Mouse (Mus musculus): Measurements from ENCODE around the gene Ccdc175. TPM values are rescaled to one million over a fixed set of nuclear protein-coding genes. Genes with fewer than 3 reads are reported as not detected.

The Ccdc175 gene
- polyA plus RNA-seq, 1 experiment from 2014 or later: 0.09 TPM

GRCm38 (mm10) chr12:72052571-72052970 lies 132.3 kb downstream of the Ccdc175 start:
- Histone ChIP-seq H3K36me3 (ENCODE audit: insufficient read depth, low read length) (no peaks in the 10 kb centered on the region), H3K9me3 (replicated peaks; ENCODE audit: low read length) (no peaks in the 10 kb centered on the region), H3K9ac (ENCODE audit: low read depth, low read length) (no peak overlapping the region), H3K27ac (no peak overlapping the region), H3K27me3 (ENCODE audit: insufficient read depth, low read length) (no peaks in the 10 kb centered on the region), H3K4me3 (replicated peaks; ENCODE audit: low read depth, low read length) (no peak overlapping the region), H3K4me2 (ENCODE audit: low read length) (no peak overlapping the region), H3K4me1 (replicated peaks; ENCODE audit: insufficient read depth, low read length) (no peaks in the 10 kb centered on the region)
- no peak for TF ChIP-seq CTCF (IDR thresholded peaks at IDR 0.05; ENCODE audit: low read depth)
- no peak for DNase-seq (ENCODE audit: low spot score)
- 78% methylated on average over 6 of the region's 6 CpGs for WGBS
- ATAC-seq (replicated peaks; ENCODE audit: low FRiP score, low read depth): no peak

Small RNAs within 50 kb of the gene (microRNA-seq; reads per million reads assigned to microRNA genes)
- not detected for gene Gm24466

Other genes starting within 250 kb of the Ccdc175 start
- gene Gpr135, start 113.9 kb downstream of the Ccdc175 start, polyA plus RNA-seq (2015; fragmentation: Nextera tagmentation; extraction: Ambion mirVana): 2.2 and 2.3 TPM in 2 replicates
- 38.9 and 39.5 TPM in 2 replicates for gene L3hypdh, start 99.6 kb downstream of the Ccdc175 start, polyA plus RNA-seq (2015; fragmentation: Nextera tagmentation; extraction: Ambion mirVana)
- gene Jkamp, start 99.4 kb downstream of the Ccdc175 start, polyA plus RNA-seq (2015; fragmentation: Nextera tagmentation; extraction: Ambion mirVana): 67.6 and 70.6 TPM in 2 replicates
- gene Rtn1, start 224.0 kb upstream of the Ccdc175 start, polyA plus RNA-seq (2015; fragmentation: Nextera tagmentation; extraction: Ambion mirVana): 4.8 and 6.6 TPM in 2 replicates

All from kidney, postnatal 0 days (tissue).